Mouse (Mus musculus) cerebellum, postnatal 25 days (tissue): Measurements from ENCODE around the gene Msh5.
A peak's percentile ranks its signal among the peaks of the same experiment; 100 is the strongest.
"Not testable (repeated sequence)": the region's sequence is repeated elsewhere in the genome, so short reads cannot be mapped to it uniquely, and the experiment has no call there.

Experiments
- DNase-seq, 2 experiments: peaks; one replicate each; pipeline ENCODE4 v3.0.0; 2021; ENCODE audit warnings: mixed read lengths in 2 of 2

The Msh5 gene

DNA sequence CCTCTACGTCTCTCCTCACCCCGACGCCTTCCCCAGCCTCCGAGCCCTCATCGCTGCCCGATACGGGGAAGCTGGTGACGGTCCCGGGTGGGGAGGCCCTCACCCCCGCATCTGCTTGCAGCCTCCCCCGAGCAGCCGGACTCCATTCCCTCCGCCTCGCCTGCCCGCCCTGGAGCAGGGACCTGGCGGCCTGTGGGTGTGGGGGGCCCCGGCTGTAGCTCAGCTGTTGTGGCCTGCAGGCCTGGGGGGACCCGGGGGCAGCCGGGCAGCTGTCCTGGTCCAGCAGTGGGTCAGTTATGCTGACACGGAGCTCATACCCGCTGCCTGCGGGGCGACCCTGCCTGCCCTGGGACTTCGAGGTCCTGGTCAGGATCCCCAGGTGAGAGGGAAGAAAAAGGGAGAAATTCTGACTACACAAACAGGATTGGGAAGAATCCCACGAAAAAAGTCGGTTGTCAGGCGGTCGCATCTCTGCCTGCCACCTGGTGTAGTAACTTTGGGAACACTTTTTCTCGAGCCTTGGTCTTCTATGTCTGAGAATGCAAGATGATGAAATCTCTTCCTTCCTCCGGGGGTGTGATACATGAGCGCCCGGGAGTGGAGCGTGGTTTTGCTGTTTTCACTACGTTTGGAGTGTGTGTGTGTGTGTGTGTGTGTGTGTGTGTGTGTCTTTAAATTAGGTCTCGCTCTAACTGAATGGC is 44.9 kb downstream of the Msh5 start:
- peak in 1 of 2 experiments; percentile 49 for DNase-seq

- DNase-seq, result peak; percentile 90
Measured at GRCm38 (mm10) chr17:35000717-35001451, 45.7 kb downstream of the Msh5 start, which contains the start of gene Vars. Gene Vars, plus strand, starts transcription at chr17:35000987.

DNA sequence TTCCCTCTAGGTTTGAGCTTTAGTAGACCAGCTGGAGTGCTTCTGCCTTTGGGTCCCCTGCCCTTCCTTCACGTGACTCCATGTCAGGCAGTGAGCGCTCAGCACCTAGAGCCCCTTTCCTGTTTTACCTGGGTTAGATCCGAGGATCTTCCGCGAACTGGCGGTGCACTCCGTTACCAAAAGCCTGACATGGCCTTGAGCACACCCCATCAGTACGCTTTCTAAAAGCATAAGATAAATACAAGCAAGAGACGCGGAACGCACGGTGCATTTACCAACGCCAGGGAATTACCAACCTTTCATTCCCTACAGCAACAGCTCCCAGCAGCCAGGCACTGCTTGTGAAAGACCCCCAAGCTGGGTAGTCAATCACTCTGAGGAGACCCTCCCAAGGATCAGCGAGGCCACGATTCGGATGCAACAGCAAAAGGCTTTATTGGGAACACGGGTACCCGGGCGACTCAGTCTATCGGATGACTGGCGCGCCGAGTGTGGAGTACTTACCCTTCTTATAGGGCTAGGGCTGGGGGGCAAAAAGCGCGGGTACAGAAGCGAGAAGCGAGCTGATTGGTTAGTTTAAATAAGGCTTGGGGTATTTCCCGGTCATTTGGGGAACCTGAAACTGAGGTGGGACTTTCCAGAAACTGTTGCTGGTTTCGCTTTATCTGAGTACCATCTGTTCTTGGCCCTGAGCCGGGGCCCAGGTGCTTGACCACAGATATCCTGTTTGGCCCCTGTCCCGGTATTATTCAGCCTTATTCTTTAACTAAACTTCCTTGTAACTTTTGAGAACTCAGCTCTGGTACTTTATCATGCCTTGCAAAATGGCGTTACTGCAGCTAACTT is 46.5 kb downstream of the Msh5 start:
- not testable (repeated sequence) for DNase-seq

DNA sequence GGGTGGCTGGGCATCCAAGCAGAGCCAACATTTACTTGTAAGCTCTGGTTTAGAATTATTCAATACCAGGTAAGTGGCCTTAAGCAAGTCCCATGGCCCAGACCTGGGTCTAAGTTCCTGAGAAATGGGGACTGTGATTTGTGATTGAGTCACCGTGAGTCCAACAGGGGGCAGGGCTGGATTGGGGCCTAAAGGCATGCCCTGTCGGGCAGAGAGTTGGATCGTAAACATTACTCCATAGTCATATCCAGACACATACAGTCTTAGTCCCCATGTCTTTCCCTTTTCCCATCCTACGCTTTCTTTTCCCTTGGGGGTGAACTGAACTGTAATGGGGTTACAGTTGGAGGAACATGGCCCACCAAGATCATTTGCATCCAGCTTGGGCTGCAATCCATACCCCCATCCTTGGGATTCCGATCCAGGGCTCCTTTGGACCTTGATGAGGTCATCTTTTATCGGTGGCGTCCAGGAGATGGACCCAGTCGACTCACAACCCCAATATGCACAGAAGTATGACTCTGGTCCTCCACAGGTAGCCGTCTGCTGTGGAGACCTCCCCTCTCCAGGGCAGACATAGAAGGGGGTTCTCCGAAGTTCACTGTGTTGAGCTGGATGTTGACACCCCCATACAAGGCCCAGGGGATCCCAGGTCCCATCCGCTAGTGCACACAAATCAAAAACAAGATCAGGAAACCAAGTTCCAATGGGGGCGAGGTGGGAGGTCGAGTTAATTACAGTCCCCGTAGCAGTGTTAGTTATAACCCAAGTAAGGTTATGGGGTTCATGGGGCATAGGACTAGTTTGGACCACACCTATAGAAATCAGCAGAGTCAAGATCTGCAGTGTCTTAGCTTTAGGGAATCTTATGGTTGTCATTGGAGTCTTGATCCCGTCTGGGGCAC is 47.8 kb downstream of the Msh5 start:
- DNase-seq, result no peak

DNA sequence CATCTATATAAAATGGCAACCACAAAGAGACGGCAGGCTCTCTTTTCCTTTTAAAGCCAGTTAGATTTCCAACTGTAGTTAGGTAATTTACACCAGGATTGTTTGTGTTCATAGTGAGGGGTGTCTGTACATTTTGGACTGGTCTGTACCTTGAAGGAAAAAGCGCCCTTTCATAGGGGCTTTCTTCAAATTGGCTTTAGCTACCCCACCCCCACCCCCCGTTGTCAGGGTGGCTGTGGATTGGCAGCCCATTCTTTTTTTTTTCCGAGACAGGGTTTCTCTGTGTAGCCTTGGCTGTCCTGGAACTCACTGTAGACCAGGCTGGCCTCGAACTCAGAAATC is 49.4 kb downstream of the Msh5 start:
- DNase-seq, result no peak

- no peak for DNase-seq
Measured at GRCm38 (mm10) chr17:34996411-34997141, 50.0 kb downstream of the Msh5 start.

GRCm38 (mm10) chr17:34995927-34996326 is 50.6 kb downstream of the Msh5 start:
- DNase-seq, result not testable (repeated sequence)

- not testable (repeated sequence) for DNase-seq
Measured at GRCm38 (mm10) chr17:34995192-34995591, 51.4 kb downstream of the Msh5 start.

DNA sequence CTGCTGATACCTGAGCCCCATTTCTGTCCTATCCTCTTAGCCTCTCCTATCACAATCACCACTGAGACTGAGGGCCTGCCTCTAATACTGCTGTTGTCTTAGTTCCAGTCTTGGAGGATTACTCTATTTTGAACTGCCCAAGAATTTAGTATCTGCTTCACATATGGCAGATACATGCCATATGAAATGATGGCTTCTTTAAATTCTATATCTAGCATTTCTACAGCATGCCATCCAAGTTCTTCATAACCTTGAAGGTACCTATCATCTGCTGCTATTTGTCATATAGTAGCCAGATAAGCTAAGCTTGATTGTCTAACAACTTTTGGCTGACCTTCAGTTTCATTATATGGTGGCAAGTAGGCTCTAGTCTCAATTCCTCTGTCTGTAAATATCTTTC is 51.8 kb downstream of the Msh5 start:
- DNase-seq, result no peak

DNA sequence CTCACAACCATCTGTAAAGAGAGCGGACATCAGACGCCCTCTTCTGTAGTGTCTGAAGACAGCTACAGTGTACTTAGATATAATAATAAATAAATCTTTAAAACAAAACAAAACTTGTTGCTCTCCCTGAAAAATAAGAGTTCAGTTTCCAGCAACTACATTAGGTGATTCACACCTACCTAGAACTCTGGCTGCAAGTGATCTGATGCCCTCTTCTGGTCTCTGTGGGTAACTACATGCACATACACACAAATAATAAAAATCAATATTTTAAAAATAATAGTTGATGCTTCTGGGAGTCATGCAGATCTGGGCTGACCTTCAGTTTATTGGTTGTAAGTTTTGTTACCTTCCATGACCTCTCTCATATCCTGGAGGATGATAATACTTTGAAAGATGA is 62.3 kb downstream of the Msh5 start:
- peak in 1 of 2 experiments; percentile 53 for DNase-seq

DNA sequence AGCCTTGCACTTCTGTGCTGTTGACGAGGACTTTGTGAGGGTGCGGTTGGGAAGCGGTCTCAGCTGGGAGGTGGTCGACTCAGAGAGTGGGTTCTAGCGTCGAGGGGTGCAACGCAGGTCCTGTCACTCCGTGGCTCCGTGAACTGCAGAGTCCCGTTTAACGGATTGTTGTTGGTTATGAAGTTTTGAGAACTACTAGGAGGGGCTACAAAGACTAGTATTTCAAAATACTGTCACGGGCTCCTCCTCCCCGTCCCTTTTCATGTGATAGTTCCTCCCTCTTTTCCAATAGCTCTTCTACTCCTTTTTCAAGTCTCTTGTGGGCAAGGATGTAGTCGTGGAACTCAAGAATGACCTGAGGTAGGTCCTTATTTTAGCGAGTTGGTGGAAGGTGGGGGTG is 64.2 kb downstream of the Msh5 start:
- DNase-seq, result no peak

- peak; percentile 94 to 95 for DNase-seq
Measured at GRCm38 (mm10) chr17:34981690-34982180, 64.8 kb downstream of the Msh5 start, which contains the start of gene Lsm2. Gene Lsm2, plus strand, starts transcription at chr17:34981862.

DNA sequence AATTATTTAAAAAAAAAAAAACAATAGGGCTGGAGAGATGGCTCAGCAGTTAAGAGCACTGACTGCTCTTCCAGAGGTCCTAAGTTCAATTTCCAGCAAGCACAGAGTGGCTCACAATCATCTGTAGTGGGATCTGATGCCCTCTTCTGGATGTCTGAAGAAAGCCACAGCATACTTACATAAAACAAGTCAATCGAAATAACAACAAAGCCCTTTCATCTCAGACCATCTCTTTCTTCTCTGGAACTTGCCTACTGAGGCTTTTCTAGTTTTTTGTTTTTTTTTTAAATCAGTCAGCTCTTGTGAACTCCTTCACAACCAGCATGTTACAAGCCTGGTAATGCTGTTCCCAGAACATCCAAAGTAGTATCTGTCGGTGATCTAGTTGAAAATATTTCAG is 65.9 kb downstream of the Msh5 start:
- DNase-seq, result peak in 1 of 2 experiments; percentile 46

DNA sequence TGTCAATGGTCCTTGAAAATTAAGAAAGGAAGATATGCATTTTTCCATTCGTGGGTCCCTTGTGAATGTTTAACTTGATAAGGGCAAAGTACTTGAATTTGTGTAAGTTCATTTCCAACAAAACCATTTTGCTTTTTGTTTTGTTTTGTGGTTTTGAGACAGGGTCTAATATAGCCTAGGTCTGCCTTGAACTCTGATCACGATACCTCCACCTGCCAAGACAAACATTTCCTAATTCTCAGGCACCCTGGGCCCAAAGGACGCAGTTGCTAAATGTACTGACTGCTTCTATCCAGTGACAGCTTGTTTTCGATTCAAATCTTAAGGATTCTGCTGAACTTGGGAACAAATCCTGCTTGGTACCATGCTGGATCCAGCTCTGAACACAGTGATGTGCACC is 66.9 kb downstream of the Msh5 start:
- no peak for DNase-seq
